Mouse (Mus musculus) thymus, adult 2 months (tissue): ENCODE results near the gene Efcab6. TPM values are rescaled to one million over a fixed set of nuclear protein-coding genes. Genes with fewer than 3 reads are reported as not detected.

Experiments used
- DNase-seq: peaks from one replicate; pipeline ENCODE4 v3.0.0; 2021
- H3K27ac ChIP-seq: fragments of 200-500 bp; 2 replicates; pipeline ENCODE4 v1.5.1; 2012; ENCODE audit warnings: low read length, control low read depth; ENCODE audit not compliant: control insufficient read depth, insufficient read depth
- H3K27me3 ChIP-seq: fragments of 200-500 bp; 2 replicates; pipeline ENCODE4 v1.6.1; 2012; ENCODE audit warnings: mild to moderate bottlenecking, low read length, moderate library complexity, mixed read lengths; ENCODE audit not compliant: control insufficient read depth, insufficient read depth
- H3K36me3 ChIP-seq: fragments of 200-500 bp; 2 replicates; pipeline ENCODE4 v1.6.1; 2012; ENCODE audit warnings: mild to moderate bottlenecking, low read length, moderate library complexity; ENCODE audit not compliant: control insufficient read depth, insufficient read depth
- H3K4me1 ChIP-seq: fragments of 200-500 bp; replicated peaks from 2 replicates; pipeline ENCODE4 v1.6.1; 2012; ENCODE audit warnings: low read length; ENCODE audit not compliant: control insufficient read depth, insufficient read depth
- H3K4me3 ChIP-seq: fragments of 200-500 bp; 2 replicates; pipeline ENCODE4 v1.5.1; 2012; ENCODE audit warnings: mild to moderate bottlenecking, low read length, control low read depth, moderate library complexity; ENCODE audit not compliant: control insufficient read depth, insufficient read depth
- CTCF ChIP-seq: fragments of 200-500 bp; IDR thresholded peaks from 2 replicates; pipeline ENCODE4 v1.5.1; 2012; ENCODE audit warnings: mild to moderate bottlenecking, control low read depth, low read length, moderate library complexity, borderline replicate concordance; ENCODE audit not compliant: control insufficient read depth, poor library complexity, insufficient read depth; ENCODE audit errors: extremely low read depth
- POLR2A ChIP-seq: fragments of 200-500 bp; IDR thresholded peaks from 2 replicates; pipeline ENCODE4 v1.6.1; 2012; ENCODE audit warnings: mild to moderate bottlenecking, low read length, control low read depth, moderate library complexity; ENCODE audit not compliant: control insufficient read depth, poor library complexity, insufficient read depth; ENCODE audit errors: extremely low read depth
- WGBS: fragments of 180-500 bp; shearing (Covaris S2); methylation state at CpG from one replicate; pipeline ENCODE4 v1.1.7; 2018; 5-methylcytosine and 5-hydroxymethylcytosine counted together
- polyA plus RNA-seq: library from polyadenylated mRNA; depleted of rRNA; stranded (reverse); fragments of >200 nt; gene quantifications from 2 replicates; pipeline ENCODE4 v1.2.3, GENCODE M21; 2012; rRNA removed

The Efcab6 gene
- polyA plus RNA-seq, 1 experiment, result 0.13 TPM

DNA sequence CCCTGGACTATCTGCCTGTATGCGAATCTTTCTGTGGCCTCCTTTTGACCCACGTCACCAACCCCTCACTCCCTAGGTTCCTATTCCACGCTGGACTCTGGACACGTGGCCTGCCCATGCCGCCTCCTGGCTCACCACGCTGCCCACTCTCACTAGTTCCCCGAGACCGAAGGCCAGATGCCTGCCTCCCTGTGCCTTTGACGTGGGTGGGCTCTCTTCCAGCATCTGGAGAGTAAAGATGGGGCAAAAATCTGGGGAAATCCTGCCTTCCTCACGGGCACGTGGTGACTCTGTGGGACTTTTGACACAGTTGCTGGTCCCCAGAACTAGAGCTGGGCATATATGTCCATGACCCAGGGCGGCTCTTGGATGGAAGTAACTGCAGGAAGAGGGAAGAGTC, 222.8 kb downstream of the Efcab6 start:
- Histone ChIP-seq H3K4me3 (no peak overlapping the region), H3K27ac (no peak overlapping the region), H3K27me3 (no peaks in the 10 kb centered on the region), H3K4me1 (no peaks in the 10 kb centered on the region), H3K36me3 (no peaks in the 10 kb centered on the region)
- no peak for TF ChIP-seq POLR2A
- TF ChIP-seq CTCF, result no peak
- DNase-seq, result no peak
- 89% methylated on average over 12 of the region's 12 CpGs for WGBS

DNA sequence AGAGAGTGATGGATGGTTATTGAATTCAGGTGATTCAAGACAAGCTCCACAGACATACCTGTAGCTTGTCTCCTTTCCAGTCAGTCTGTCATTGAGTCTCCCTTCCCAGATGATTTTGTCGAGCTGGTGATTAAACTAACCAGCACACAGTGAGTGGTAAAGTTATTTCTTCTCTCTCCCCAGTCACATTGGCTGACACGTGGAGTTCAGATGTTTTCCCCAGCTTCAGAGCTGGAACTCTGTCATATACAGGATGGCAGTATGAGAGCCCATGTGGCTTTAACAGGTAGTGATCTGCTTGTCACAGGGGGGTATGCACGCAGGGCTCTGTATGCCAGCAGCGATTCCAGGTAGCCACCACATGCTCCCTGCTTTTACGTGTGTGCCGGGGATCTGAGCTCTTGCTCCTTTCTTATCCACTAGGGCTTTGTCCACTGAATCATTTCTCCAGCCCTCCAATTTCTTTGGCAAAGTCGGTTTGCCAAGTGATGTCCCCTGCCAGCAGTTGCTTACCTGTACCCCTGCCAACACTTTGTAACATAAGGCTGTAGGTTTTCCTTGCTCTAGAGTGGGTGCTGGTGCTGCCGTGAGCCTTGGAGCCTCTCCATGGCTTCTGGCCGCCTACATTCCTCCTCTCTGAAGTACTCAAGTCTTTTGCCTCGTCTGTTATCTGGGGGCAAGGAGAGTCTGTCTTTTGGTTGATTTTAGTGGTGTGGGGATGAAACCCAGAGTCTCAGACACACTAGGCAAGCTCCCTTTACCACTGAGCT, 224.0 kb downstream of the Efcab6 start:
- no peak for TF ChIP-seq CTCF
- TF ChIP-seq POLR2A, result no peak
- Histone ChIP-seq H3K4me3 (no peak overlapping the region), H3K36me3 (no peaks in the 10 kb centered on the region), H3K4me1 (no peaks in the 10 kb centered on the region), H3K27me3 (no peaks in the 10 kb centered on the region), H3K27ac (no peak overlapping the region)
- WGBS, result 77% methylated on average over 10 of the region's 10 CpGs
- no peak for DNase-seq

DNA sequence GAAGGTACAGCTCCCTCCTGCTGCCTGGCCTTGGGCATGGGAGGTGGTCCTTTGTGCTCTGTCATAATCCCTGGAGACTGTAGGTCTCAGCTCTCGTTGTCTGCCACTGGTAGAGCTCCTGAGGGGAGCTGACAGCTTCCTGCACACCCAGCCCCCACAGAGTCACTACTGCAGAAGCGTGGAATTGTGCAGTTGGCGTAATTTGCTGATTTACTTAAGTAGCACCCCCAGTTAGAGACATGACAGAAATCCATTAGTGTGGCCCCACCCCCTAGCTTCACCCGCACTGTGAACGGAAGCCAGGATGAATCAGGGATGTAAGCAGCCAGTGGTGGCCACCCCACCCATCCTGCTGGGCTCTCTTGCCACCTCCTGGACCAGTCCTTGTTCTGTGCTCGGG, 232.9 kb downstream of the Efcab6 start:
- TF ChIP-seq POLR2A (no peak), CTCF (no peak)
- H3K27me3 ChIP-seq, result no peaks in the 10 kb centered on the region
- no peak overlapping the region for H3K4me3 ChIP-seq
- no peaks in the 10 kb centered on the region for H3K36me3 ChIP-seq
- DNase-seq, result no peak
- WGBS, result 76% methylated on average over 6 of the region's 6 CpGs
- H3K27ac ChIP-seq, result no peak overlapping the region
- no peaks in the 10 kb centered on the region for H3K4me1 ChIP-seq

DNA sequence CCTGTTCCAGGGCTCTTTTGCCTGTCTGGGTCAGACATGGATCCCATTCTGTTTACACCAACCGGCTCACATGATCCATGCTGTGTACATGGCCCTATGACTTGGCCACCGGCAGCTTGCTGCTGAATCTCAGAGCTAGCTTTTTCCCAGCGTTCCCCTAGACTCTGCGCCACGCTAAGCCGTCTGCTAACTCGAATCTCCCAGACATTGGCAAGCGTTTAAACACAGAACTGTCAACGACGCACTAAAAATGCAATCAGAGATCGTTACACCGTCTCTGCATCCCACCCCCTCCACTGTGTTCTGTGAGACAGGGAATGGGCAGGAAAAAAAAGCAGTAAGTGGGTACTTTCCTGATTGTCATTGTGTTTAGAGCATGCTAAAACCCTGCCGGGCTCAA, 236.0 kb downstream of the Efcab6 start:
- H3K27me3 ChIP-seq, result no peaks in the 10 kb centered on the region
- no peak overlapping the region for H3K4me3 ChIP-seq
- 81% methylated on average over 13 of the region's 13 CpGs for WGBS
- DNase-seq, result no peak
- no peak overlapping the region for H3K27ac ChIP-seq
- no peaks in the 10 kb centered on the region for H3K36me3 ChIP-seq
- TF ChIP-seq POLR2A (no peak), CTCF (no peak)
- H3K4me1 ChIP-seq, result no peaks in the 10 kb centered on the region

DNA sequence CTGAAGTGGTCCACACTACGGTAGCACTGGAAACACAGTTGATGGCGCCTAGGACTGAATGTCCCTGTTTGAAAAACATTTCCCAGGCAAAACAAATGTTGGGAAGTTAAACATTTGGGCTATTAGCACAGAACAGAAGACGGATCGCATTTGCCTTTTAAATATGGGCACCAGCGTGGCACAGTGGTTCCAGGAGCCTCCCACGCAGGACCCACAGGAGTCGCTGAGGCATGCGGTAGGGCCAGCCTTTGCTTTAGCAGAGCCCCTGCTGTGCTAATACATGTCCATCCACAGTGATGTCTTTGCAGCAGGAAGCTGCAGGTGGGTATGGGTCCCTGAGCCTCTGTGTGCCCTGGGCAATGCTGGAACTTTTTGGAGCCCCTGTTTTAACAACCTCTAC, 237.2 kb downstream of the Efcab6 start:
- H3K27ac ChIP-seq, result no peak overlapping the region
- DNase-seq, result no peak
- no peaks in the 10 kb centered on the region for H3K36me3 ChIP-seq
- TF ChIP-seq CTCF (no peak), POLR2A (no peak)
- no peaks in the 10 kb centered on the region for H3K4me1 ChIP-seq
- H3K27me3 ChIP-seq, result no peaks in the 10 kb centered on the region
- 85% methylated on average over 8 of the region's 8 CpGs for WGBS
- H3K4me3 ChIP-seq, result no peak overlapping the region

Other genes with a start within 250 kb of the Efcab6 start
- 0.11 and 0.22 TPM in 2 replicates for gene Sult4a1, start 40.4 kb upstream of the Efcab6 start, polyA plus RNA-seq
- gene Pnpla5, start 57.8 kb upstream of the Efcab6 start, polyA plus RNA-seq, result 0.08 and 0.13 TPM in 2 replicates
- 35.3 and 39.4 TPM in 2 replicates for gene Pnpla3, start 102.5 kb upstream of the Efcab6 start, polyA plus RNA-seq
- gene Samm50, start 126.9 kb upstream of the Efcab6 start, polyA plus RNA-seq, result 14.5 and 15.2 TPM in 2 replicates
- gene Parvb, start 166.7 kb upstream of the Efcab6 start, polyA plus RNA-seq, result 3.3 and 6.8 TPM in 2 replicates